Mouse (Mus musculus): ENCODE results near the gene Vmn1r70. TPM values are rescaled to one million over a fixed set of nuclear protein-coding genes. Genes with fewer than 3 reads are reported as not detected.

Vmn1r70 gene
- total RNA-seq (2014; rRNA removed) (not detected in 2 replicates), polyA plus RNA-seq (2015; fragmentation: Nextera tagmentation; extraction: Ambion mirVana) (not detected in 2 replicates)

- H3K9me3 ChIP-seq (ENCODE audit: low read length) = peaks cover 12% of the 10 kb centered on the region; the same call in 1 of the 2 replicates
- no peak for TF ChIP-seq CTCF (IDR thresholded peaks at IDR 0.05; ENCODE audit: low read depth)
- no peaks in the 10 kb centered on the region for H3K36me3 ChIP-seq (ENCODE audit: insufficient read depth)
- no peaks in the 10 kb centered on the region for H3K27me3 ChIP-seq (ENCODE audit: insufficient read depth, low read length)
- DNase-seq = no peak
- 64% methylated on average over 1 of the region's 1 CpGs for WGBS
- no peak within 1 kb of the TSS for H3K27ac ChIP-seq (ENCODE audit: low read depth, low read length)
- H3K9ac ChIP-seq = no peak within 1 kb of the TSS
- no peak for ATAC-seq
- no peaks in the 10 kb centered on the region for H3K4me1 ChIP-seq (ENCODE audit: insufficient read depth)
- H3K4me2 ChIP-seq (ENCODE audit: low read depth) = no peak within 1 kb of the TSS
- H3K4me3 ChIP-seq (ENCODE audit: low read depth, low read length) = no peak within 1 kb of the TSS
Observed at GRCm38 (mm10) chr7:10631232-10631631, at the start of gene Vmn1r70. TSS of gene Vmn1r70 (plus strand) at chr7:10631532.

GRCm38 (mm10) chr7:10613559-10613958, 17.8 kb upstream of the Vmn1r70 start, which contains the start of gene Vmn1r69:
TSS of gene Vmn1r69 (minus strand) at chr7:10613659.
- no peaks in the 10 kb centered on the region for H3K9me3 ChIP-seq (ENCODE audit: low read length)
- H3K27me3 ChIP-seq (ENCODE audit: insufficient read depth, low read length) = no peaks in the 10 kb centered on the region
- no peaks in the 10 kb centered on the region for H3K4me1 ChIP-seq (ENCODE audit: insufficient read depth)
- ATAC-seq (no peak), DNase-seq (no peak)
- TF ChIP-seq CTCF (IDR thresholded peaks at IDR 0.05; ENCODE audit: low read depth) = no peak
- H3K9ac ChIP-seq = no peak within 1 kb of the TSS
- H3K27ac ChIP-seq (ENCODE audit: low read depth, low read length) = no peak within 1 kb of the TSS
- H3K4me3 ChIP-seq (ENCODE audit: low read depth, low read length) = no peak within 1 kb of the TSS
- H3K4me2 ChIP-seq (ENCODE audit: low read depth) = no peak within 1 kb of the TSS
- no peaks in the 10 kb centered on the region for H3K36me3 ChIP-seq (ENCODE audit: insufficient read depth)

Other genes with a start within 250 kb of the Vmn1r70 start
- not detected in 2 replicates for gene Vmn1r67, start 188.2 kb upstream of the Vmn1r70 start, total RNA-seq (2014; rRNA removed)
- gene Vmn1r67, start 188.2 kb upstream of the Vmn1r70 start, polyA plus RNA-seq (2015; fragmentation: Nextera tagmentation; extraction: Ambion mirVana) = not detected in 2 replicates
- 34.5 and 40.9 TPM in 2 replicates for gene Zik1, start 136.1 kb upstream of the Vmn1r70 start, total RNA-seq (2014; rRNA removed)
- gene Zik1, start 136.1 kb upstream of the Vmn1r70 start, polyA plus RNA-seq (2015; fragmentation: Nextera tagmentation; extraction: Ambion mirVana) = 17.3 and 19.9 TPM in 2 replicates
- gene Vmn1r68, start 73.0 kb upstream of the Vmn1r70 start, total RNA-seq (2014; rRNA removed) = not detected in 2 replicates
- not detected in 2 replicates for gene Vmn1r68, start 73.0 kb upstream of the Vmn1r70 start, polyA plus RNA-seq (2015; fragmentation: Nextera tagmentation; extraction: Ambion mirVana)
- not detected in 2 replicates for gene Vmn1r69, start 17.9 kb upstream of the Vmn1r70 start, total RNA-seq (2014; rRNA removed)
- gene Vmn1r69, start 17.9 kb upstream of the Vmn1r70 start, polyA plus RNA-seq (2015; fragmentation: Nextera tagmentation; extraction: Ambion mirVana) = not detected in 2 replicates
- not detected in 2 replicates for gene Nlrp4b, start 56.3 kb downstream of the Vmn1r70 start, total RNA-seq (2014; rRNA removed)
- gene Nlrp4b, start 56.3 kb downstream of the Vmn1r70 start, polyA plus RNA-seq (2015; fragmentation: Nextera tagmentation; extraction: Ambion mirVana) = not detected in 2 replicates
- not detected in 2 replicates for gene Vmn1r71, start 122.8 kb downstream of the Vmn1r70 start, total RNA-seq (2014; rRNA removed)
- not detected in 2 replicates for gene Vmn1r71, start 122.8 kb downstream of the Vmn1r70 start, polyA plus RNA-seq (2015; fragmentation: Nextera tagmentation; extraction: Ambion mirVana)

Data from forebrain, postnatal 0 days (tissue).